Mouse (Mus musculus) heart, postnatal 0 days (tissue): ENCODE measurements around the gene Prkra.

Experiments used
- CTCF ChIP-seq: IDR thresholded peaks from 2 replicates; pipeline ENCODE4 v1.5.1; 2016; ENCODE audit warnings: antibody characterized with exemption, control low read depth, low read depth
- EP300 ChIP-seq: IDR thresholded peaks from 2 replicates; pipeline ENCODE4 v1.6.1; 2016; ENCODE audit warnings: antibody characterized with exemption, low read depth

DNA sequence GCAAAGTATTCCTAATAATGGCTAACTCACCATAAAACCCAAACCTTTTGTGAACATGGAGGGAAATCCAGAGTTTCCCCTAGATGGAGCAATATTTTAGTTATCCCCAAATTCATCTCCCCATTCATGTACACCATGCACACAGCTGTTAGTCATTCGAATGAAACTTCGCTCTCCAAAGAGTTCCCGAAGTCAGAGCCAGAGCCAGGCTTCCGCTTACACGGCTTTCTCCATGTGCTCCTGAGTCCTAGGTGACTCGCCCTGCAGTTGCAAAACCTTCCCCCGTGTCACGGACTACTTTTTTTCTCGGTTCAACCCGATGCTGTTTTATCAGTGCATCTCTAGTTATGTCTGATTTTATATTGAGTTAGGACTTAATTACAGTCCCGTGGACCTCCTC is 50.3 kb downstream of the Prkra start:
- TF ChIP-seq CTCF (no peak), EP300 (no peak)
